Mouse (Mus musculus): ENCODE measurements around the gene Zfp763. TPM values are rescaled to one million over a fixed set of nuclear protein-coding genes. Genes with fewer than 3 reads are reported as not detected.

The Zfp763 gene
- 3.6 TPM for total RNA-seq (2023)

DNA sequence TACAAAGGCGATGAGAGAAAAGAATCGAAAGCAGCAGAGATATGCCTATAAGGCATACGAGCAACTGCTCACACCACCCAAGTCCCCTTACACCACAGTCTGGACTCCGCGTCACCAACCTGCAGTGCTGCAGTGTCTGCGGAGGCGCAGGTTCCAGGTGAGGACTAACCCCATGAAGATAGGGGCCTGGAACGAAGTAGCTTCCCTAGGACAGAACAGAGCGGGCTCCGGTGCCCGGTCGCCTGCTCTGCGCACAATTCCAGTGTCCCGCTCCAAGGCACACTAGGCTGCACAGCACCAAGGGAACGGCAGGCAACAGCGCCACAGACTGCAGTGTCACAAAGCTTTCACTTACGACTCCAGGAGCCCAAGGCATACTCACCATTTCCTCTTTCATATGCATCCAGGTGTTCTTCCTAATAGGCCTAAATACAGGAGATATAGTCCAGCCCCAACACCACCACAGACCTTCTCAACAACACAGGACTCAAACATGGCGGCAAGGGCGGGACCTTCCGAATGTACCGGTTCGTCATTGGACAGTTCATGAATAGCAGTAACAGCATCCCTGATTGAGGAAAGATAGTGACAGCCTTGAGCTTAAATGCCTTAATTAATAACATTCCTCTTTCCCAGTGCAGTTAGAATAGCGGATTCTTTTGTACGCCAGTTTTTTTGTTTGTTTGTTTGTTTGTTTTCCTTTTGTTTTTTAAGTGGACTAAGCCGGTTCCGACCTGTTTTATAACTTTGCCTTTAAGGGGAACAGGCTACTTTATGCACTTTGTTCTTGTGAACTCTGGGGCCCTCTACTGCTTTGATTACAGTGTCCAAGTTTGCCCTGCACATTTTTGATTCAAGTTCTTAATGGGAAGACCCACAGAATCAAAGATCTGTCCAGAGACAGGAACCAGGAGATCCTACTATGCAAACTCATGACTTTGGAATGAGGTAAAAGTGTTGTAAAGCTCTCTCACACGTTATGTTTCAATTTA is at the start of gene Zfp763:
Gene Zfp763 (minus strand): TSS at position 503 of the 992 bp plus-strand sequence.

DNA sequence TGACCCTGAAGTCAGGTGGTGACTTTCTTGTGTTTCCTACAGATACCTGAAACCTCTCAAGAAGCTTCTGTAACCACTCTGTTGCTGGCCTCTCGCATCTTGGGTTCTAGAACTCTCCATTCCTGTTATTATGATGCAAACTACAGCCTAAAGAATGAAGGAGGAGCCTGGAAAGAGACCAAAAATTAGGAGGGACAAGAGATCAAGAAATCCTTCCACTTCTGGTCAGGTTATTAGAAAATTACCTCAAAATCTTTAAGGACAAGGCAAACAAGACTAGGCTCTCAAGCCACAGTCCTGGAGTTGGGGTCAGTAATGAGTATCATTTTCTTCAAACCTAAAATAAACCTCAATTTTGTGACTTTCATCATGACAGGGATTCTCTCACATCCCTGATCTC is 34.8 kb upstream of the Zfp763 start, which contains the start of gene 4921501E09Rik:
Gene 4921501E09Rik (minus strand): TSS at position 101 of the 400 bp plus-strand sequence.

DNA sequence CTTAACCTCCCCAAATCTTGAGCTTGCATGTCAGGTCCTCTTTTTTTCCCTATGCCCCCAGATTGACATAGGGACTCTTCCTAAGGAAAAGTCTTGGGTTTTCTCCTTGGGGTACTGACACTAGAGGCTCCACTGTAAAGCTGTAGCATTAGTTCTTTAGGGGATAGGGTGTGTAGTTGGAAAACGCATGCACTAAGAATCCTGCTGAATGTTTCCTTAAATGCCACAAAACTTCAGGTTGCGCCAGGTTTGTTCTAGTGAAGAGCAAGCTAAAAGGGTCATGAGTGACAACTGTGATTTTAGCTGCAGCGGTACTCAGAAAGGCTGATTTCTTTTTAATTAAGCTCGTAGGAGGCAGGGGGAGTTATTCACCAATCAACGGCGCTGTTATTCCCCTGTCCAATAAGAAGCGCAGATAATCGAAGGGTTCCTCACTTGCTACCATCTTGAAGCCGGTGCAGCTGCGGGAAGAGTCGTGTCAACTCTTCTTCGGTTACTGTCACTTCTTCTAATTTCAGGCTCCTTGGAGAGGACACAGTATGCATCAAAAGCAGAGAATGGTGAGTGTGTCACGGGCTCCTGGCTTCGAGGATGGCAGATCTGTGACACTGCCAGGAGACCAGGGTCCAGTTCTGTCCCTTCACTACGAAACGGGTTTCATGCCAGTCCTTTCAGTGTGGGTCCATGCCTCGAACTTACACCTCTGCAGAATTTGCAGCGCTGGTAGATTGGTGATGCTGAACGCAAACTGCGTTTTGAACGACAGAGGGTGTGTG is 40.3 kb downstream of the Zfp763 start, which contains the start of gene Zfp952:
Gene Zfp952 (plus strand): TSS at position 431 of the 776 bp plus-strand sequence.

Other genes with a start within 250 kb of the Zfp763 start
- gene Zfp871, start 245.1 kb downstream of the Zfp763 start, total RNA-seq (2023): 109 TPM
- gene Zfp811, start 223.5 kb downstream of the Zfp763 start, total RNA-seq (2023): 0.41 TPM
- 10.6 TPM for gene Zfp799, start 203.1 kb downstream of the Zfp763 start, total RNA-seq (2023)
- 0.62 TPM for gene Zfp870, start 141.8 kb downstream of the Zfp763 start, total RNA-seq (2023)
- gene Cyp4f14, start 116.1 kb downstream of the Zfp763 start, total RNA-seq (2023): not detected
- gene Cyp4f13, start 86.0 kb downstream of the Zfp763 start, total RNA-seq (2023): 61.3 TPM
- gene Zfp472, start 67.6 kb downstream of the Zfp763 start, total RNA-seq (2023): 32.4 TPM
- 13.1 TPM for gene Zfp952, start 40.3 kb downstream of the Zfp763 start, total RNA-seq (2023)
- gene 4921501E09Rik, start 34.7 kb upstream of the Zfp763 start, total RNA-seq (2023): not detected
- 3.2 TPM for gene Zfp563, start 55.9 kb upstream of the Zfp763 start, total RNA-seq (2023)
- gene Morc2b, start 106.3 kb upstream of the Zfp763 start, total RNA-seq (2023): not detected
- gene Olfr55, start 135.0 kb upstream of the Zfp763 start, total RNA-seq (2023): not detected
- gene Olfr239, start 157.9 kb upstream of the Zfp763 start, total RNA-seq (2023): not detected
- not detected for gene Olfr1564, start 188.3 kb upstream of the Zfp763 start, total RNA-seq (2023)
- 8.2 TPM for gene Zfp955a, start 221.7 kb upstream of the Zfp763 start, total RNA-seq (2023)
- gene Olfr63, start 231.3 kb upstream of the Zfp763 start, total RNA-seq (2023): not detected